Mouse (Mus musculus) CH12.LX (cell line): ENCODE results near the gene Pgap1. TPM values are rescaled to one million over a fixed set of nuclear protein-coding genes. Genes with fewer than 3 reads are reported as not detected.

ENCODE experiments used
- DNase-seq: peaks from one replicate; pipeline ENCODE4 v3.0.0-alpha.2; 2013; ENCODE audit errors: extremely low read depth
- H3K27ac ChIP-seq: 2 replicates; pipeline ENCODE4 v1.5.1; 2012; ENCODE audit warnings: low read depth, mild to moderate bottlenecking, control low read depth, moderate library complexity; ENCODE audit not compliant: insufficient read depth
- H3K27me3 ChIP-seq: replicated peaks from 2 replicates; pipeline ENCODE3; 2012; ENCODE audit warnings: inconsistent platforms
- H3K36me3 ChIP-seq, 2 experiments: replicated peaks in 1 of 2; 2 replicates each; pipeline versions ENCODE3 to v1.6.1; 2012; ENCODE audit warnings: inconsistent platforms in 1 of 2, low read length in 1 of 2, mild to moderate bottlenecking in 1 of 2, mixed read lengths in 1 of 2, moderate library complexity in 1 of 2; ENCODE audit not compliant: control insufficient read depth in 1 of 2, insufficient read depth in 1 of 2
- H3K4me1 ChIP-seq, 2 experiments: 2 replicates each; pipeline ENCODE4 v1.6.1; 2012; ENCODE audit warnings: inconsistent platforms in 1 of 2, moderate library complexity in 1 of 2; ENCODE audit not compliant: insufficient read depth in 2 of 2, control insufficient read depth in 1 of 2
- H3K4me2 ChIP-seq: 2 replicates; pipeline ENCODE4 v1.6.1; 2012; ENCODE audit warnings: low read depth, mild to moderate bottlenecking, control low read depth; ENCODE audit not compliant: poor library complexity, insufficient read depth, severe bottlenecking
- H3K4me3 ChIP-seq, 3 experiments: fragments of 150-350 bp in 1 of 3; sonication (generic) in 1 of 3; replicated peaks in 1 of 3; 2 replicates each; pipeline versions ENCODE3 to v1.5.1; 2011 to 2012; ENCODE audit warnings: low read depth in 2 of 3, low read length in 2 of 3, mild to moderate bottlenecking in 2 of 3, moderate library complexity in 2 of 3, control low read depth in 1 of 3, improper control_type of control experiment in 1 of 3, inconsistent platforms in 1 of 3, mixed read lengths in 1 of 3; ENCODE audit not compliant: poor library complexity in 1 of 3
- H3K79me2 ChIP-seq: replicated peaks from 2 replicates; pipeline ENCODE4 v1.6.1; 2012; ENCODE audit warnings: mild to moderate bottlenecking, moderate library complexity; ENCODE audit not compliant: control insufficient read depth, poor library complexity, insufficient read depth, severe bottlenecking; ENCODE audit errors: extremely low read depth
- H3K9ac ChIP-seq: 2 replicates; pipeline ENCODE4 v1.6.1; 2012; ENCODE audit warnings: low read depth, mild to moderate bottlenecking, control low read depth, moderate library complexity; ENCODE audit not compliant: insufficient read depth
- H3K9me3 ChIP-seq: replicated peaks from 2 replicates; pipeline ENCODE3; 2012; ENCODE audit warnings: low read length, inconsistent platforms, mixed read lengths
- BHLHE40 ChIP-seq: IDR thresholded peaks from 2 replicates; pipeline ENCODE4 v1.6.1; 2011; ENCODE audit warnings: mild to moderate bottlenecking, low read depth, low read length, improper control_type of control experiment
- CHD1 ChIP-seq: IDR thresholded peaks from 2 replicates; pipeline ENCODE4 v1.6.1; 2012; ENCODE audit warnings: low read depth, low read length, improper control_type of control experiment, inconsistent platforms
- CHD2 ChIP-seq: IDR thresholded peaks from 2 replicates; pipeline ENCODE4 v1.6.1; 2011; ENCODE audit warnings: low read length, improper control_type of control experiment
- CTCF ChIP-seq, 2 experiments: IDR thresholded peaks in 1 of 2; conservative IDR thresholded peaks in 1 of 2; 2 replicates each; pipeline ENCODE4 v1.5.1; 2011 to 2012; ENCODE audit warnings: low read depth in 2 of 2, low read length in 2 of 2, improper control_type of control experiment in 1 of 2, inconsistent platforms in 1 of 2, mild to moderate bottlenecking in 1 of 2, moderate library complexity in 1 of 2
- ELF1 ChIP-seq: IDR thresholded peaks from 2 replicates; pipeline ENCODE4 v1.6.1; 2014; ENCODE audit warnings: low read depth, mild to moderate bottlenecking, inconsistent platforms, low read length, improper control_type of control experiment
- EP300 ChIP-seq: IDR thresholded peaks from 2 replicates; pipeline ENCODE4 v1.6.1; 2011; ENCODE audit warnings: low read length, improper control_type of control experiment
- ETS1 ChIP-seq: conservative IDR thresholded peaks from 2 replicates; pipeline ENCODE4 v1.6.1; 2012; ENCODE audit warnings: low read depth, mild to moderate bottlenecking, inconsistent platforms, low read length, improper control_type of control experiment, moderate library complexity
- JUN ChIP-seq: IDR thresholded peaks from 2 replicates; pipeline ENCODE4 v1.6.1; 2011; ENCODE audit warnings: low read depth, mild to moderate bottlenecking, low read length, improper control_type of control experiment, moderate library complexity; ENCODE audit not compliant: insufficient read depth
- JUND ChIP-seq: conservative IDR thresholded peaks from 2 replicates; pipeline ENCODE4 v1.6.1; 2011; ENCODE audit warnings: low read depth, low read length, improper control_type of control experiment
- MAFK ChIP-seq: IDR thresholded peaks from 2 replicates; pipeline ENCODE4 v1.6.1; 2011; ENCODE audit warnings: low read length, improper control_type of control experiment; ENCODE audit not compliant: insufficient replicate concordance
- MAX ChIP-seq: IDR thresholded peaks from 2 replicates; pipeline ENCODE4 v1.6.1; 2011; ENCODE audit warnings: low read length, improper control_type of control experiment
- MAZ ChIP-seq: IDR thresholded peaks from 2 replicates; pipeline ENCODE4 v1.6.1; 2012; ENCODE audit warnings: low read depth, mild to moderate bottlenecking, inconsistent platforms, low read length, improper control_type of control experiment, moderate library complexity
- MYC ChIP-seq: IDR thresholded peaks from 2 replicates; pipeline ENCODE4 v1.6.1; 2011; ENCODE audit warnings: low read depth, mild to moderate bottlenecking, improper control_type of control experiment, low read length
- PAX5 ChIP-seq: IDR thresholded peaks from 2 replicates; pipeline ENCODE4 v1.6.1; 2012; ENCODE audit warnings: low read length, inconsistent platforms, mixed read lengths
- POLR2A ChIP-seq: IDR thresholded peaks from 2 replicates; pipeline ENCODE4 v1.6.1; 2011; ENCODE audit warnings: low read depth, mild to moderate bottlenecking, improper control_type of control experiment, low read length
- RAD21 ChIP-seq: IDR thresholded peaks from 2 replicates; pipeline ENCODE4 v1.6.1; 2011; ENCODE audit warnings: low read depth, mild to moderate bottlenecking, low read length, improper control_type of control experiment, moderate library complexity
- RCOR1 ChIP-seq: conservative IDR thresholded peaks from 2 replicates; pipeline ENCODE4 v1.6.1; 2012; ENCODE audit warnings: low read depth, mild to moderate bottlenecking, inconsistent platforms, low read length, improper control_type of control experiment
- TBP ChIP-seq: conservative IDR thresholded peaks from 2 replicates; pipeline ENCODE4 v1.6.1; 2011; ENCODE audit warnings: low read depth, low read length, improper control_type of control experiment
- TCF12 ChIP-seq: IDR thresholded peaks from 2 replicates; pipeline ENCODE4 v1.6.1; 2014; ENCODE audit warnings: low read depth, mild to moderate bottlenecking, inconsistent platforms, low read length, improper control_type of control experiment
- UBTF ChIP-seq: IDR thresholded peaks from 2 replicates; pipeline ENCODE4 v1.6.1; 2012; ENCODE audit warnings: low read depth, mild to moderate bottlenecking, inconsistent platforms, low read length, improper control_type of control experiment, moderate library complexity
- USF1 ChIP-seq: IDR thresholded peaks from 2 replicates; pipeline ENCODE4 v1.6.1; 2014; ENCODE audit warnings: low read depth, mild to moderate bottlenecking, inconsistent platforms, low read length, improper control_type of control experiment
- USF2 ChIP-seq: conservative IDR thresholded peaks from 2 replicates; pipeline ENCODE4 v1.6.1; 2011; ENCODE audit warnings: low read depth, low read length, improper control_type of control experiment
- ZC3H11A ChIP-seq: IDR thresholded peaks from 2 replicates; pipeline ENCODE4 v1.6.1; 2012; ENCODE audit warnings: low read depth, mild to moderate bottlenecking, inconsistent platforms, low read length, improper control_type of control experiment
- ZKSCAN1 ChIP-seq: IDR thresholded peaks from 2 replicates; pipeline ENCODE4 v1.6.1; 2012; ENCODE audit warnings: low read depth, inconsistent platforms, low read length, improper control_type of control experiment, borderline replicate concordance
- ZNF384 ChIP-seq: IDR thresholded peaks from 2 replicates; pipeline ENCODE4 v1.6.1; 2012; ENCODE audit warnings: low read depth, low read length, improper control_type of control experiment, inconsistent platforms
- dilution Hi-C: fragments of 300-500 bp; cut with MboI; formaldehyde crosslinking; loops from 2 replicates; pipeline ENCODE4 v1.14.3; 2020; ENCODE audit warnings: low sequenced_read_pairs; ENCODE audit not compliant: extremely low pct_unique_long_range_greater_than_20kb, extremely low pct_ligation_motif_present
- in situ Hi-C: fragments of 300-500 bp; cut with MboI; formaldehyde crosslinking; loops from 3 replicates; pipeline ENCODE4 v1.14.3; 2019; ENCODE audit warnings: low sequenced_read_pairs, low pct_ligation_motif_present, low pct_unique_long_range_greater_than_20kb, mixed read lengths
- polyA plus RNA-seq: library from polyadenylated mRNA; unstranded; fragments of >175 nt; gene quantifications from 2 replicates; pipeline ENCODE4 v1.2.1, GENCODE M21; 2012; ENCODE audit warnings: low read depth; ENCODE audit not compliant: insufficient read length
- total RNA-seq, 2 experiments: library from RNA; depleted of rRNA; stranded (reverse); fragments of 300-350 nt in 1 of 2; fragments of >200 nt in 1 of 2; gene quantifications; 2 replicates each; pipeline ENCODE4 v1.2.3; 2012 to 2014

Pgap1 gene
- total and polyA plus RNA-seq, 3 experiments, result 2.2 to 6.3 (median 3.4) TPM

GRCm38 (mm10) chr1:54520062-54520577 is 37.4 kb downstream of the Pgap1 start:
- Histone ChIP-seq H3K4me2 (no peak overlapping the region), H3K9me3 (no peaks in the 10 kb centered on the region), H3K79me2 (no peaks in the 10 kb centered on the region), H3K4me3 (no peak overlapping the region), H3K27me3 (no peaks in the 10 kb centered on the region), H3K27ac (no peak overlapping the region), H3K4me1 (0 out of 4 replicates have a peak, but pooled peaks cover 0 to 2% of the 10 kb centered on the region in 2 experiments), H3K36me3 (peaks cover 2 to 7% of the 10 kb centered on the region in 2 experiments), H3K9ac (no peak overlapping the region)
- no peak for TF ChIP-seq ZNF384
- TF ChIP-seq UBTF, result no peak
- TF ChIP-seq MAX, result no peak
- TF ChIP-seq USF2, result no peak
- no peak for TF ChIP-seq EP300
- TF ChIP-seq ETS1, result no peak
- no peak for TF ChIP-seq ZC3H11A
- no peak for TF ChIP-seq USF1
- no peak for TF ChIP-seq BHLHE40
- no peak for TF ChIP-seq PAX5
- no peak for TF ChIP-seq JUN
- no peak for TF ChIP-seq CHD1
- in situ Hi-C loops (no loop called here), dilution Hi-C loops (no loop called here)
- peak; percentile 2 for DNase-seq

GRCm38 (mm10) chr1:54513836-54514235 is 43.6 kb downstream of the Pgap1 start:
- Histone ChIP-seq H3K4me3 (no peak overlapping the region), H3K9me3 (peaks cover 2% of the 10 kb centered on the region), H3K79me2 (no peaks in the 10 kb centered on the region), H3K4me1 (no peaks in the 10 kb centered on the region), H3K9ac (no peak overlapping the region), H3K27ac (no peak overlapping the region), H3K27me3 (no peaks in the 10 kb centered on the region), H3K36me3 (peaks cover 0 to 3% of the 10 kb centered on the region in 2 experiments), H3K4me2 (no peak overlapping the region)
- DNase-seq, result peak; percentile 21
- TF ChIP-seq RAD21 (peak; percentile 20), MAX (no peak), CTCF (conservative IDR thresholded peaks at IDR 0.05 in 1 of 2, IDR thresholded peaks at IDR 0.05 in 1 of 2; ENCODE audit: low read depth in 2 of 2, low read length in 2 of 2) (peak in 1 of 2 experiments; percentile 39; a peak in 2 of 4 replicates)
- dilution Hi-C loops (no loop called here), in situ Hi-C loops (no loop called here)

GRCm38 (mm10) chr1:54498496-54498895 is 59.0 kb downstream of the Pgap1 start:
- Histone ChIP-seq H3K4me2 (no peak overlapping the region), H3K79me2 (no peaks in the 10 kb centered on the region), H3K4me1 (no peaks in the 10 kb centered on the region), H3K27me3 (no peaks in the 10 kb centered on the region), H3K9me3 (peaks cover 10% of the 10 kb centered on the region), H3K4me3 (no peak overlapping the region), H3K27ac (no peak overlapping the region), H3K36me3 (peaks cover 0 to 21% of the 10 kb centered on the region in 2 experiments), H3K9ac (no peak overlapping the region)
- in situ Hi-C loops, result no loop called here
- no peak for DNase-seq
- dilution Hi-C loops, result no loop called here
- TF ChIP-seq CHD1 (no peak), RCOR1 (no peak), MAFK (no peak), ELF1 (no peak), TBP (no peak), EP300 (no peak), MYC (no peak), ZNF384 (no peak), USF1 (no peak), USF2 (no peak), PAX5 (no peak), MAZ (no peak), TCF12 (no peak), CHD2 (no peak), POLR2A (no peak), JUND (no peak), UBTF (no peak), ZKSCAN1 (no peak)
